Mouse (Mus musculus) ES-E14 (cell line): ENCODE data around the gene Foxo6.

Experiments used
- CHD2 ChIP-seq: IDR thresholded peaks from 2 replicates; pipeline ENCODE4 v1.6.1; 2014; ENCODE audit warnings: mild to moderate bottlenecking, low read depth, low read length, inconsistent platforms
- HCFC1 ChIP-seq: IDR thresholded peaks from 2 replicates; pipeline ENCODE4 v1.6.1; 2012; ENCODE audit warnings: low read length, inconsistent platforms, borderline replicate concordance; ENCODE audit not compliant: insufficient read depth
- MAFK ChIP-seq: IDR thresholded peaks from 2 replicates; pipeline ENCODE4 v1.6.1; 2014; ENCODE audit warnings: mild to moderate bottlenecking, low read depth, low read length, inconsistent platforms; ENCODE audit not compliant: insufficient read depth
- ZC3H11A ChIP-seq: IDR thresholded peaks from 2 replicates; pipeline ENCODE4 v1.6.1; 2012; ENCODE audit warnings: low read depth, mild to moderate bottlenecking, inconsistent platforms, low read length, borderline replicate concordance

DNA sequence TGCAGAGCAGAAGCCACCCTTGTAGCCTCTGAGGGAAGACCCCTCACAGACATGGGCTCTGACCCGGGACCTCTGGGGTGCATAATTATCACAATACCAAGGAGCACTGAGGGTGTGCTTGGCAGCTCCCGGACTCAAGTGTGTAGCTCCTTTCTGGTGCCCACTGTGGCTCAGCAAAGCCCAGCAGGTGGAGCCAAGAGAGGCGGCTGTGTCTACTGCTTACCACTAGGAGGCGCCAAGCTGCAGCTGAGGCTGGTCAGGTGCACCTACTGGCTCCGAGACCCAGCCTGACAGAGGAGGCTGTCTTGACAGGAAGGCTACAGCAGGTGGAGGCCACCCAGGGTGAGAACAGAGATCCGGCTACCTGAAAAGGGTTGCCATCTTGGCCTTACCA lies 56.9 kb downstream of the Foxo6 start:
- TF ChIP-seq ZC3H11A = peak; percentile 83
- TF ChIP-seq HCFC1 = no peak
- TF ChIP-seq MAFK = no peak
- TF ChIP-seq CHD2 = no peak
